ENCODE assay signal across 28 mouse cellular contexts in genomic region chr9:121677476-121677875, GRCm38 (mm10). TPM values are rescaled to one million over a fixed set of nuclear protein-coding genes. Genes with fewer than 3 reads are reported as not detected.
DNase-seq lines count a peak whose midpoint lies in the region; ATAC-seq and TF ChIP-seq lines count a peak whose summit lies in the region.
"Had no signal": no experiment of that assay in that cellular context is flagged by ENCODE, and none has a peak within 500 bp of the region (broad histone marks: within the 10 kb centered on the region; RNA-seq: fewer than 3 reads in every experiment).

No protein-coding gene starts in this region.

- no peaks in the 10 kb centered on the region for H3K27me3 ChIP-seq in lung, embryonic 14.5 days (ENCODE audit: insufficient read depth, low read length)
- H3K27me3 ChIP-seq: embryonic facial prominence, embryonic 15.5 days; heart, embryonic 12.5 days; kidney, embryonic 15.5 days; limb, embryonic 15.5 days; lung, embryonic 15.5 days had no signal

- H3K4me1 ChIP-seq in bone marrow, adult 2 months (ENCODE audit: control insufficient read depth, insufficient read depth, low read length): peaks cover 15% of the 10 kb centered on the region
- peaks cover 9% of the 10 kb centered on the region; the same call in 1 of the 2 replicates for H3K4me1 ChIP-seq in lung, embryonic 14.5 days (ENCODE audit: insufficient read depth)
- H3K4me1 ChIP-seq: embryonic facial prominence, embryonic 15.5 days; midbrain, embryonic 12.5 days had no signal

- no peak for ATAC-seq in lung, embryonic 14.5 days (ENCODE audit: insufficient read depth)
- ATAC-seq in monocyte, adult 5-6 weeks (replicated peaks; ENCODE audit: insufficient number of reproducible peaks, low FRiP score, low TSS enrichment, poor library complexity, severe bottlenecking): no peak
- ATAC-seq: forebrain, embryonic 16.5 days; hindbrain, postnatal 0 days; intestine, embryonic 16.5 days had no signal

- no peak overlapping the region for H3K9ac ChIP-seq in lung, embryonic 14.5 days
- H3K9ac ChIP-seq: embryonic facial prominence, embryonic 15.5 days; heart, embryonic 12.5 days; kidney, embryonic 15.5 days; limb, embryonic 15.5 days; lung, embryonic 15.5 days; midbrain, embryonic 12.5 days had no signal

- no peak overlapping the region for H3K4me3 ChIP-seq in bone marrow, adult 2 months (replicated peaks; ENCODE audit: control insufficient read depth, low read depth, low read length)
- no peak overlapping the region for H3K4me3 ChIP-seq in lung, embryonic 14.5 days (ENCODE audit: low read depth, low read length)
- H3K4me3 ChIP-seq: embryonic facial prominence, embryonic 15.5 days; heart, embryonic 12.5 days; hindbrain, embryonic 10.5 days; kidney, embryonic 15.5 days; left cerebral cortex, adult 2 months; limb, embryonic 15.5 days; lung, embryonic 15.5 days; midbrain, embryonic 12.5 days had no signal

- DNase-seq in kidney, adult 9 months: peak; percentile 22
- DNase-seq in kidney, postnatal 10 days: no peak
- peak; percentile 50 for DNase-seq in lung, embryonic 14.5 days
- peak; percentile 93 for DNase-seq in lung, postnatal 36 days
- DNase-seq in cerebellum, postnatal 25 days: no peak
- DNase-seq: adrenal gland, postnatal 10 days; cerebellum, adult 8-10 months; gastrocnemius, postnatal 25 days; heart, adult 18-20 months; heart, postnatal 10 days; kidney, postnatal 4 days; layer of hippocampus, adult 9-11 months; thymus, postnatal 4 days had no signal

- H3K9me3 ChIP-seq in lung, embryonic 14.5 days (ENCODE audit: low read depth, low read length): no peaks in the 10 kb centered on the region
- H3K9me3 ChIP-seq: embryonic facial prominence, embryonic 15.5 days; heart, embryonic 12.5 days; hindbrain, embryonic 10.5 days; kidney, embryonic 15.5 days; limb, embryonic 15.5 days; lung, embryonic 15.5 days; midbrain, embryonic 12.5 days had no signal

- peak overlapping the region; percentile 20; the same call in 1 of the 2 replicates for H3K27ac ChIP-seq in bone marrow, adult 2 months (ENCODE audit: control insufficient read depth, insufficient read depth, low read depth, low read length, poor library complexity)
- no peak overlapping the region for H3K27ac ChIP-seq in lung, embryonic 14.5 days (ENCODE audit: low read depth)
- H3K27ac ChIP-seq: embryonic facial prominence, embryonic 15.5 days; hindbrain, embryonic 10.5 days; hindbrain, postnatal 0 days; kidney, embryonic 15.5 days; left cerebral cortex, adult 2 months; limb, embryonic 15.5 days; lung, embryonic 15.5 days; midbrain, embryonic 12.5 days had no signal

- WGBS in bone marrow, adult 2 months: 22% methylated on average over 8 of the region's 8 CpGs
- WGBS in lung, embryonic 14.5 days: 25% methylated on average over 8 of the region's 8 CpGs

- H3K4me2 ChIP-seq in lung, embryonic 14.5 days: no peak overlapping the region
- H3K4me2 ChIP-seq: embryonic facial prominence, embryonic 15.5 days; heart, embryonic 12.5 days; kidney, embryonic 15.5 days; limb, embryonic 15.5 days; lung, embryonic 15.5 days; midbrain, embryonic 12.5 days had no signal

- TF ChIP-seq POLR2A in bone marrow, adult 2 months (IDR thresholded peaks at IDR 0.05; ENCODE audit: borderline replicate concordance, control insufficient read depth, low read depth, low read length): no peak

- TF ChIP-seq CTCF in bone marrow, adult 2 months (IDR thresholded peaks at IDR 0.05; ENCODE audit: control insufficient read depth, insufficient read depth, low read length): no peak
- TF ChIP-seq CTCF in lung, embryonic 14.5 days (IDR thresholded peaks at IDR 0.05; ENCODE audit: low read depth): no peak

- 0 out of 2 replicates have a peak, but pooled peaks cover 2% of the 10 kb centered on the region for H3K36me3 ChIP-seq in lung, embryonic 14.5 days (ENCODE audit: insufficient read depth)

RNA-seq across cellular contexts. Expression of gene Sec22c, which starts 27.8 kb away (rescaled TPM):
- polyA plus RNA-seq in bone marrow, adult 2 months (2011; ENCODE audit: insufficient read depth, insufficient read length, low replicate concordance, missing spikeins): 4.5 and 8.3 TPM in 2 replicates
- 8.1 and 9.6 TPM in 2 replicates for polyA plus RNA-seq in lung, embryonic 14.5 days (2014; fragmentation: Nextera tagmentation; extraction: Ambion mirVana)
- 1.1 to 4.3 TPM (median 3.0 TPM) in 3 replicates for total RNA-seq in monocyte, adult 5-6 weeks (2017)

RNA-seq across cellular contexts. Expression of gene Ss18l2, which starts 32.7 kb away (rescaled TPM):
- 39.6 and 72.1 TPM in 2 replicates for polyA plus RNA-seq in bone marrow, adult 2 months (2011; ENCODE audit: insufficient read depth, insufficient read length, low replicate concordance, missing spikeins)
- 105 and 109 TPM in 2 replicates for polyA plus RNA-seq in lung, embryonic 14.5 days (2014; fragmentation: Nextera tagmentation; extraction: Ambion mirVana)
- total RNA-seq in monocyte, adult 5-6 weeks (2017): 14.6 to 46.7 TPM (median 28.7 TPM) in 3 replicates

RNA-seq across cellular contexts. Expression of gene Vipr1, which starts 35.0 kb away (rescaled TPM):
- 0.72 TPM in 1 of 2 replicates, not detected in the other for polyA plus RNA-seq in bone marrow, adult 2 months (2011; ENCODE audit: insufficient read depth, insufficient read length, low replicate concordance, missing spikeins)
- 0.47 and 0.54 TPM in 2 replicates for polyA plus RNA-seq in lung, embryonic 14.5 days (2014; fragmentation: Nextera tagmentation; extraction: Ambion mirVana)
- total RNA-seq in monocyte, adult 5-6 weeks (2017): 0.29 to 0.78 TPM (median 0.32 TPM) in 3 replicates

RNA-seq across cellular contexts. Expression of gene Lyzl4, which starts 35.6 kb away (rescaled TPM):
- polyA plus RNA-seq in bone marrow, adult 2 months (2011; ENCODE audit: insufficient read depth, insufficient read length, low replicate concordance, missing spikeins): not detected in 2 replicates
- not detected in 2 replicates for polyA plus RNA-seq in lung, embryonic 14.5 days (2014; fragmentation: Nextera tagmentation; extraction: Ambion mirVana)
- not detected in 3 replicates for total RNA-seq in monocyte, adult 5-6 weeks (2017)
- total RNA-seq: gastrocnemius, postnatal 25 days; heart, adult 18-20 months; heart, postnatal 10 days; hindbrain, postnatal 0 days had no signal
- polyA plus RNA-seq: brain, embryonic 14.5 days; forebrain, embryonic 16.5 days; heart, embryonic 12.5 days; hindbrain, embryonic 10.5 days; intestine, embryonic 16.5 days; kidney, embryonic 15.5 days; lung, embryonic 15.5 days; midbrain, embryonic 12.5 days; neural tube, embryonic 11.5 days had no signal

RNA-seq across cellular contexts. Expression of gene Nktr, which starts 41.5 kb away (rescaled TPM):
- 41.4 and 50.9 TPM in 2 replicates for polyA plus RNA-seq in bone marrow, adult 2 months (2011; ENCODE audit: insufficient read depth, insufficient read length, low replicate concordance, missing spikeins)
- polyA plus RNA-seq in lung, embryonic 14.5 days (2014; fragmentation: Nextera tagmentation; extraction: Ambion mirVana): 70.4 and 74.2 TPM in 2 replicates
- 193 to 365 TPM (median 198 TPM) in 3 replicates for total RNA-seq in monocyte, adult 5-6 weeks (2017)

Comparison
In these comparisons a context has a peak if more than half of its experiments do, and no peak if none do; other contexts are left out.
1. DNase-seq: peak in kidney, adult 9 months (single experiment), lung, embryonic 14.5 days (single experiment) and lung, postnatal 36 days (single experiment); none in kidney, postnatal 10 days (single experiment) and cerebellum, postnatal 25 days (0 of 2).